ENCODE assay signal across 8 mouse cellular contexts in genomic region chr3:121777943-121778342, GRCm38 (mm10). TPM values are rescaled to one million over a fixed set of nuclear protein-coding genes. Genes with fewer than 3 reads are reported as not detected.
DNase-seq lines count a peak whose midpoint lies in the region; ATAC-seq and TF ChIP-seq lines count a peak whose summit lies in the region.
"Had no signal": no experiment of that assay in that cellular context is flagged by ENCODE, and none has a peak within 500 bp of the region (broad histone marks: within the 10 kb centered on the region; RNA-seq: fewer than 3 reads in every experiment).

No protein-coding gene starts in this region.

- H3K9ac ChIP-seq in heart, postnatal 0 days (replicated peaks; ENCODE audit: low read depth, low read length): no peak overlapping the region
- no peak overlapping the region for H3K9ac ChIP-seq in lung, embryonic 14.5 days

- no peak overlapping the region for H3K27ac ChIP-seq in heart, postnatal 0 days (ENCODE audit: low read depth)
- no peak overlapping the region for H3K27ac ChIP-seq in lung, embryonic 14.5 days (ENCODE audit: low read depth)

- DNase-seq in WW6 (ENCODE audit: low read depth, low spot score): peak; percentile 26
- DNase-seq in embryo, embryonic 10.5 days (ENCODE audit: low spot score): peak; percentile 81
- DNase-seq in heart, postnatal 0 days (ENCODE audit: low spot score): no peak
- peak; percentile 44 to 67 for DNase-seq in layer of hippocampus, adult 8-10 months (ENCODE audit: low spot score in 2 of 2)
- peak; percentile 78 for DNase-seq in lung, embryonic 14.5 days
- DNase-seq in retina, postnatal 1 day: peak; percentile 39

- H3K9me3 ChIP-seq in E14TG2a.4 (ENCODE audit: low read length): no peaks in the 10 kb centered on the region
- no peaks in the 10 kb centered on the region for H3K9me3 ChIP-seq in heart, postnatal 0 days (replicated peaks; ENCODE audit: control insufficient read depth, low read length)
- H3K9me3 ChIP-seq in lung, embryonic 14.5 days (ENCODE audit: low read depth, low read length): no peaks in the 10 kb centered on the region

- no peak for TF ChIP-seq EP300 in heart, postnatal 0 days (IDR thresholded peaks at IDR 0.05; ENCODE audit: low read depth)

- no peak overlapping the region for H3K4me2 ChIP-seq in heart, postnatal 0 days (ENCODE audit: low read depth, low read length)
- H3K4me2 ChIP-seq in lung, embryonic 14.5 days: no peak overlapping the region

- no peak overlapping the region for H3K4me3 ChIP-seq in E14TG2a.4 (replicated peaks; ENCODE audit: low read length)
- H3K4me3 ChIP-seq in heart, postnatal 0 days (ENCODE audit: low read depth, low read length): no peak overlapping the region
- H3K4me3 ChIP-seq in lung, embryonic 14.5 days (ENCODE audit: low read depth, low read length): no peak overlapping the region
- H3K4me3 ChIP-seq: myocyte had no signal

- no peaks in the 10 kb centered on the region for H3K4me1 ChIP-seq in E14TG2a.4 (replicated peaks; ENCODE audit: low read depth, low read length)
- no peaks in the 10 kb centered on the region for H3K4me1 ChIP-seq in heart, postnatal 0 days (ENCODE audit: control insufficient read depth, insufficient read depth)
- H3K4me1 ChIP-seq in lung, embryonic 14.5 days (ENCODE audit: insufficient read depth): no peaks in the 10 kb centered on the region

- 58% methylated on average over 7 of the region's 7 CpGs for WGBS in heart, postnatal 0 days
- 45% methylated on average over 7 of the region's 7 CpGs for WGBS in lung, embryonic 14.5 days

- H3K36me3 ChIP-seq in E14TG2a.4 (ENCODE audit: insufficient read depth, low read length): peaks cover 24% of the 10 kb centered on the region
- peaks cover 49% of the 10 kb centered on the region for H3K36me3 ChIP-seq in heart, postnatal 0 days (replicated peaks; ENCODE audit: control insufficient read depth, insufficient read depth, low read length)
- peaks cover 39% of the 10 kb centered on the region for H3K36me3 ChIP-seq in lung, embryonic 14.5 days (ENCODE audit: insufficient read depth)

- no peaks in the 10 kb centered on the region for H3K27me3 ChIP-seq in E14TG2a.4 (ENCODE audit: insufficient read depth, low read length)
- H3K27me3 ChIP-seq in heart, postnatal 0 days (ENCODE audit: control insufficient read depth, insufficient read depth, low read length): no peaks in the 10 kb centered on the region
- no peaks in the 10 kb centered on the region for H3K27me3 ChIP-seq in lung, embryonic 14.5 days (ENCODE audit: insufficient read depth, low read length)

- peak; percentile 39; the same call in 1 of the 2 replicates for ATAC-seq in heart, postnatal 0 days (ENCODE audit: insufficient read depth, low read depth)
- peak; percentile 24; the same call in 1 of the 2 replicates for ATAC-seq in lung, embryonic 14.5 days (ENCODE audit: insufficient read depth)

- TF ChIP-seq CTCF in E14TG2a.4 (conservative IDR thresholded peaks at IDR 0.05; ENCODE audit: low read length): peak; percentile 82
- TF ChIP-seq CTCF in heart, postnatal 0 days (IDR thresholded peaks at IDR 0.05; ENCODE audit: low read depth): peak; percentile 67
- TF ChIP-seq CTCF in lung, embryonic 14.5 days (IDR thresholded peaks at IDR 0.05; ENCODE audit: low read depth): peak; percentile 81

RNA-seq across cellular contexts. Expression of gene Abcd3, which starts 37.2 kb away (rescaled TPM):
- total RNA-seq in heart, postnatal 0 days (2014; rRNA removed; ENCODE audit: low replicate concordance): 32.0 and 43.5 TPM in 2 replicates
- polyA plus RNA-seq in heart, postnatal 0 days (2015; fragmentation: Nextera tagmentation; extraction: Ambion mirVana): 61.2 and 65.9 TPM in 2 replicates
- total RNA-seq in layer of hippocampus, adult 8-10 months (2022): 10 to 100 TPM; 52.3 to 58.2 (median 56.8) TPM
- 78.0 and 78.7 TPM in 2 replicates for polyA plus RNA-seq in lung, embryonic 14.5 days (2014; fragmentation: Nextera tagmentation; extraction: Ambion mirVana)

RNA-seq across cellular contexts. Expression of gene F3, which starts 54.6 kb away (rescaled TPM):
- 5.2 and 10.8 TPM in 2 replicates for total RNA-seq in heart, postnatal 0 days (2014; rRNA removed; ENCODE audit: low replicate concordance)
- polyA plus RNA-seq in heart, postnatal 0 days (2015; fragmentation: Nextera tagmentation; extraction: Ambion mirVana): 13.7 and 14.6 TPM in 2 replicates
- total RNA-seq in layer of hippocampus, adult 8-10 months (2022): 10 to 100 TPM; 57.8 to 68.3 (median 62.2) TPM
- polyA plus RNA-seq in lung, embryonic 14.5 days (2014; fragmentation: Nextera tagmentation; extraction: Ambion mirVana): 16.1 and 19.1 TPM in 2 replicates
